Mouse (Mus musculus) ovary, postnatal 36 days (tissue): ENCODE measurements around the gene Nudt22.

Experiments
- DNase-seq: peaks from one replicate; pipeline ENCODE4 v3.0.0; 2022; ENCODE audit warnings: low spot score, mixed read lengths

Nudt22 gene

DNA sequence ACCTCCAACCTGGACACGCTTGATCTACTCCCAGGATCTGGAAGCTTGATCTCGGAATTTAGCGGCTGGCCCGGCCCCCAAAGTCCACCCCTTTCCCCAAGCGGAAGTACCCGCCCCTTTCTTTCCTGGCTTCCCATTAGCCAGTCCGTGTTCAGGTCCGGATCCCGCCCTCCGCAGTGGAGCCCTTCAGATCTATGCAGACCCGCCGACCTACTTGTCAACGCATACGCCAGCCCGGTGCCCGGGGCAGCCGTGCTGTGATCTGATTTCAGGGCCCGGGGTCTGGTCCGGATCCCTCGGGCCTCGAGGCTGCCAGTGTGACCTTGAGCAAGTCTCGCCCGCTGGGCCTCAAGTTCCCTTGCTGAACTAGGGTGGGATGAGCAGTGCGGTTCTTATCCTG, at the start of gene Nudt22, which contains the start of gene Trpt1:
TSS of gene Nudt22 (minus strand) at position 112 of the 400 bp plus-strand sequence.
TSS of gene Trpt1 (plus strand) at position 126 of the 400 bp plus-strand sequence.
- DNase-seq: peak; percentile 84

- DNase-seq: no peak
Observed at GRCm38 (mm10) chr19:7044706-7045105, 48.8 kb upstream of the Nudt22 start.

GRCm38 (mm10) chr19:7044279-7044678, 48.4 kb upstream of the Nudt22 start:
- DNase-seq: no peak

- no peak for DNase-seq
Observed at GRCm38 (mm10) chr19:7041171-7041570, 45.3 kb upstream of the Nudt22 start.

DNA sequence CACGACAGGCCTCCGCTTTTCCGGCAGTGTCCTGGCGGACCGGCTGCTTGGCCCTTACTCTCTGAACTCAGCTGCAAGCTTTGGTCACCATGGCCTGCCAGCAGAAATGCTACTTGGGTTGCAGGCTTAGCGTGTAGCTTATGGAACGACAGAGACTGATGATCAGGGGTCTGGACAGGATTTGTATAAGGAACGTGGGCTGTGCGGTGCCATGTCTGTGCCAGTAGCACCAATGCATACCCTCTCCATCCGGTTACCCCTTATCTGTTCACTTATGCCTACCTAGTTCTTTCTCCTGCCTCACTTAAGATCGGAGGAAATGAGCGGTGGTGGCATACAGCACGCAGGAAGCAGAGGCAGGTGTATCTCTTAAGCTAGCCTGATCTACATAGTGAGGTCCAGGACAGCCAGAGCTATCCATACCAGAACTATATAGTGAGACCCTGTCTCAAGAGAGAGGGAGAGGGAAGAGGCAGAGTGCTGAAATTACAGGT, 44.8 kb upstream of the Nudt22 start:
- no peak for DNase-seq

GRCm38 (mm10) chr19:7039841-7040636, 44.1 kb upstream of the Nudt22 start, which contains the start of gene Stip1:
TSS of gene Stip1 (minus strand) at chr19:7039967.
- peak; percentile 98 for DNase-seq

DNA sequence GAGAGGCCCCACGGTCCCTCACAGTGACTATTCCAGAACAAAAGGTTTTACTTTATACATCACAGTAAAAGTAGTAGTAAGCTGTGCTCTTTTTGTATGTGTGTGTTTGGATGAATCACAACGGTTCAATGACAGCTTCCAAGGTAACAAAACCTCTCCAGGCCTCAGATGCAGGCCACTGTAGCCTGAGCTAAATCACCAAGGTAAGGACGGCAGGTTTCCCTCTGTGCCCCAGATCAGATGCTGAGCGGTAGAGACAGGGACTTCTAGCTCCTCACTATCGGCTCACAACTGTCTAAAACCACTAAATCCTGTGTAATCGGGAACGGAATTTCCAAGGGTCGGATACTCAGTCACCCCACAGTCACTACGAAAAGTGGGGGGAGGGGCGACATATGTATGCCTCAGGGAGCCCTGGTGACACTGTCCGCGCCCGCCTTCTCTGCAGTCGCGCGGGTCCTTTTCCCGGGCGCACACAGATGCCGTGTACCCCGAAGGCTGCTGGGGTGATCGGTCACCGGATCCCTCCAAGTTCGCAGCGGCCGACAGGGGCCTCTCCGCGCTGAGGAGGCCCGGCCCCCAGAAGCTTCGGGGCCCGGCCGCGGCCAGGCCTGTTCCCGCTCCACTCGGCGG, 43.3 kb upstream of the Nudt22 start:
- DNase-seq: no peak

- no peak for DNase-seq
Observed at GRCm38 (mm10) chr19:7034006-7034405, 38.1 kb upstream of the Nudt22 start.

- no peak for DNase-seq
Observed at GRCm38 (mm10) chr19:7029531-7029930, 33.6 kb upstream of the Nudt22 start.

DNA sequence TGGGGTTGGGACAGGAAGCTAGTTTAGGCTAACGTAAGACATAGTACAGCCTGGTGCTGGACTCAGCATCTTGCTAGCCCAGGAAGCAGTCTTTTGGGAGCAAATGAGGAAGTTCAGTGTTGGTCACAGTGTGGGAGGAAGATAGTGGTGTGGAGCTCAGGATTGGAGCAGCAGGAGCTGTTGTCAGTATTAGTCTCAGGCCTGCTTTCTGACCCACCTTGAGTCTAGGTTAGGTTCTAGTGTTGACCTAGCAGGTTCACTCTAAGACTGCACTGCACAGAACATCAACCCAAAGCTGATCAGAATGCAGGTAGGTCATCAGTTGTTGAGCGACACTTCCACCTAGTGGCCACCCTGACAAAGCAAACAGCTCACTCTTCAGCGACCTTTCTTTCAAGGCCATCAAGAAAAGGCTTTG, 24.3 kb upstream of the Nudt22 start:
- DNase-seq: peak; percentile 53

DNA sequence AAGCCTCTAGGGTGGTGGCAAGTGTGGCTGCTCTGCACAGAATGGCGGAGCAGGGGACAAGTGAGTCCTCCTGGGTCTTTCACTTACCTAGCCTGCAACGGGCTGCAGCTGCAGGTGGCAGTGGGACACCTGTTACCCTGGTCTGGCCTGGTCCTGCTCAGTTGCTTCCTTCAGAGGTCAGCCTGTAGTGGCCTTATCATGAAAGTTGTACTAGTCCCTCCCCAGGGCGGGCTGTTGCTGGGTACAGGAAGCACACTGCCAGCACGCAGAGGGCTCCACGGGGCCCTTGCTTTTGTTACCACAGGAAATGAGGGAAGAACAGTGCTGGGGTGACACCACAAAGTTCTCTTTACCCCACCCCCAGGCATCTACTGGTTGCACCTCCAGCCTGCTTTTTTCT, 23.3 kb upstream of the Nudt22 start, which contains the start of gene Fermt3:
TSS of gene Fermt3 (minus strand) at position 279 of the 400 bp plus-strand sequence.
- no peak for DNase-seq

- DNase-seq: no peak
Observed at GRCm38 (mm10) chr19:7018546-7018945, 22.6 kb upstream of the Nudt22 start.

GRCm38 (mm10) chr19:7017541-7018457, 21.9 kb upstream of the Nudt22 start:
- DNase-seq: no peak

DNA sequence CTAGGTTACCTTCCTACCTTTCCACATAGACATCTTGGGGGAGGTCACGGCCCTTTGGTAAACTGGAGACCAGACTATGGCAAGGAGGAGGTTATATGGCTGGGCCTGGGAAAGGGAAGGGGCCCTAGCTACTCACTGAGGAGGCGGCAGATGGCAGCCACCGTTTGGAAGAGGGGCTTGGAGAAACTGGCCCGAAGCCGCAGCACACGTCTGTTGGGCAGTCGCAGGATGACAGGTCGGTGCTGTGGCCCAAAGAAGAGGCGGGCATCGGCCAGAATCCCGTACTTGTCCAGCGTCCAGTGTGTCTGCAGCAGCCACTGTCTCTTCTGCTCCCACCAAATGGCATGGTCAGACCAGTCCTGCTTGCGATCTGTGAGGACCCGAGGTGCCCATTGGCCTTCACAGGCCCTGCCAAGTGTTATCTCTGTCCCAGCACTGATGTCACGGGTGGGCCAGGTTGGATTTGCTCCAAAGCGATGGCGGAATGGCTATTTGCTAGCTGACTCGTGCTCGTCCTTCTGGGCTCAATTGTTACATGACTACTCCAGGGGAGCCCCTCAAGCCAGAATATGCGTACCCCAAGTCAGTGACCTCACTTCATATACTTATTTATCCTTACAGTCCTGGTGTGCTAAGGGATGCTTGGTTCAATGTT, 18.7 kb upstream of the Nudt22 start:
- DNase-seq: no peak

- no peak for DNase-seq
Observed at GRCm38 (mm10) chr19:7013984-7014383, 18.1 kb upstream of the Nudt22 start.

DNA sequence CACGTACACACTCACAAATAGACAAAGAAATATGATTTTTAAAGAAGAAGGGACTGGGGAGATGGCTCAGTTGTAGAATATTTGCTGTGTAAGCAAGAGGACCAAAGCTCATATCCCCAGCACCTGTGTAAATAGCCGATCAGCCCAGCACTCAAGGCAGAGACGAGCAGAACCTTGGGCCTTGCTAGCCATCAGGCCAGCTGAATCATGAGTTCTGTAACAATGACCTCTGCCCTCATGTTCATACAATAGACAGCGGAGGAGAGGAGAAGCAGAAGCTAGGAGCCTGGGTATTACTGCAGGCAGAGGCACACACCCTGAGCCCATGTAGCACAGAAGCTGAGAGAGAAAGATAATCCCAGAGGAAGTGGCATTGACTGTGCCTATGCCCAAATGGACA, 16.5 kb upstream of the Nudt22 start:
- no peak for DNase-seq

DNA sequence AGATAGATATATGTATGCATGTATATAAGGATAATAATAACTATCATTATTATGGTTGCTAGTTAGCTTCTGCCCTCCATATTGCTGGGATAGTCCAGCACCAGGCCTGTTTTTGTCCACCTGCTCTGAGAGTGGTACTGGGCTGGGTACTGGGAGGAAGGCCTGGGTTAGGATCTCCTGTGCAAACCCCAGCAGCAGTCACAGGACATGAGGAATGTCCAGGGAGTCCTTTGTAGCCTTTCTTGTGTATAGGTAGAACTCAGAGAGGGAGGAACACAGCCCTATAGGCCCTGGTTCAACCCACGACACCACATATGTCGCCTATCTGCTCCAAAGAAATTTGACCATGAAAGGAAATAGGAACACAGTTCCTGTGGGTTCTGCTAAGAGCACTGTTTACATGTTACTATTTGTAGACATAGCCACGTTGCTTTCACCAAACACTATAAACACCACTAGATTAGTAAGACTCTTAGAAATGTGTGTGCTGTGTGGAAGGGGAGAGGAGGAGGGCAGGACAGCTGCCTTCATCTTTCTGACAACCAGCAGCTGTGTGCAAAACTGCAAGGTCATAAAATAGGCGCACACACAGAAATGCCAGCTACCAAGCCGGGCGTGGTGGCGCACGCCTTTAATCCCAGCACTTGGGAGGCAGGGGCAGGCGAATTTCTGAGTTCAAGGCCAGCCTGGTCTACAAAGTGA, 11.1 kb upstream of the Nudt22 start:
- no peak for DNase-seq

GRCm38 (mm10) chr19:6999360-7000063, 3.6 kb upstream of the Nudt22 start:
- no peak for DNase-seq

GRCm38 (mm10) chr19:6997721-6998290, 1.9 kb upstream of the Nudt22 start:
- no peak for DNase-seq
